Mouse (Mus musculus) hindbrain, postnatal 0 days (tissue): ENCODE results near the gene Lats1. TPM values are rescaled to one million over a fixed set of nuclear protein-coding genes. Genes with fewer than 3 reads are reported as not detected.

ENCODE experiments used
- ATAC-seq: fragments of 200-750 bp; cut with Nextera tagmentation; 2 replicates; pipeline ENCODE4 v1.8.0; 2017; ENCODE audit warnings: mild to moderate bottlenecking, moderate TSS enrichment, moderate library complexity
- DNase-seq: peaks from one replicate; pipeline ENCODE4 v3.0.0-alpha.2; 2015; ENCODE audit warnings: low spot score
- H3K27ac ChIP-seq: fragments of 300-500 bp; sonication (generic); 2 replicates; pipeline ENCODE4 v1.5.1; 2014; ENCODE audit warnings: mild to moderate bottlenecking
- H3K27me3 ChIP-seq: fragments of 300-500 bp; sonication (generic); 2 replicates; pipeline ENCODE4 v1.6.1; 2014; ENCODE audit warnings: low read length, mixed read lengths; ENCODE audit not compliant: insufficient read depth
- H3K36me3 ChIP-seq: fragments of 300-500 bp; sonication (generic); 2 replicates; pipeline ENCODE4 v1.6.1; 2014; ENCODE audit warnings: low read length, mixed read lengths; ENCODE audit not compliant: insufficient read depth
- H3K4me1 ChIP-seq: fragments of 300-500 bp; sonication (generic); 2 replicates; pipeline ENCODE4 v1.6.1; 2014; ENCODE audit warnings: antibody characterized with exemption, low read length, mixed read lengths; ENCODE audit not compliant: insufficient read depth
- H3K4me2 ChIP-seq: fragments of 300-500 bp; sonication (generic); 2 replicates; pipeline ENCODE4 v1.6.1; 2014; ENCODE audit warnings: low read depth, mild to moderate bottlenecking, low read length, moderate library complexity, mixed read lengths
- H3K4me3 ChIP-seq: fragments of 300-500 bp; sonication (generic); 2 replicates; pipeline ENCODE4 v1.5.1; 2014; ENCODE audit warnings: low read length
- H3K9ac ChIP-seq: fragments of 300-500 bp; sonication (generic); replicated peaks from 2 replicates; pipeline ENCODE4 v1.6.1; 2014; ENCODE audit warnings: mild to moderate bottlenecking, low read length, moderate library complexity, mixed read lengths
- H3K9me3 ChIP-seq: fragments of 300-500 bp; sonication (generic); 2 replicates; pipeline ENCODE4 v1.6.1; 2016; ENCODE audit warnings: low read length, mixed read lengths
- CTCF ChIP-seq: IDR thresholded peaks from 2 replicates; pipeline ENCODE4 v1.5.1; 2016; ENCODE audit warnings: antibody characterized with exemption, control low read depth, low read depth
- WGBS: fragments of 180-500 bp; shearing (Covaris S2); extraction: QIAGEN DNeasy Blood & Tissue Kit; methylation state at CpG from one replicate; pipeline ENCODE4 v1.1.7; 2014; 5-methylcytosine and 5-hydroxymethylcytosine counted together
- polyA plus RNA-seq: library from polyadenylated mRNA; unstranded; fragments of >200 nt; fragmentation: Nextera tagmentation; extraction: Ambion mirVana; gene quantifications from 2 replicates; pipeline ENCODE4 v1.2.1, GENCODE M21; 2015
- total RNA-seq: library from RNA; depleted of rRNA; stranded (reverse); fragments of >200 nt; gene quantifications from 2 replicates; pipeline ENCODE4 v1.2.3, GENCODE M21; 2014; rRNA removed

Lats1 gene
- total RNA-seq (39.2 and 41.0 TPM in 2 replicates), polyA plus RNA-seq (5.7 and 7.1 TPM in 2 replicates)

- H3K4me3 ChIP-seq = peak within 1 kb of the TSS; percentile 95
- peak within 1 kb of the TSS; percentile 86 for H3K4me2 ChIP-seq
- WGBS = 1% methylated on average over 65 of the region's 65 CpGs
- H3K4me1 ChIP-seq = peaks cover 19% of the 10 kb centered on the region
- H3K27ac ChIP-seq = peak within 1 kb of the TSS; percentile 99
- DNase-seq = peak; percentile 92
- H3K9me3 ChIP-seq = no peaks in the 10 kb centered on the region
- peak; percentile 87 for ATAC-seq
- TF ChIP-seq CTCF = no peak
- H3K9ac ChIP-seq = peak within 1 kb of the TSS; percentile 100
- peaks cover 13% of the 10 kb centered on the region; the same call in 1 of the 2 replicates for H3K36me3 ChIP-seq
- H3K27me3 ChIP-seq = no peaks in the 10 kb centered on the region
Measured at GRCm38 (mm10) chr10:7680731-7681301, at the start of gene Lats1, which contains the start of gene Pcmt1. TSS of gene Lats1 (plus strand) at chr10:7681214. TSS of gene Pcmt1 (minus strand) at chr10:7681136.

- no peaks in the 10 kb centered on the region for H3K4me1 ChIP-seq
- H3K9ac ChIP-seq = no peak overlapping the region
- H3K9me3 ChIP-seq = no peaks in the 10 kb centered on the region
- no peak for TF ChIP-seq CTCF
- 94% methylated on average over 12 of the region's 12 CpGs for WGBS
- ATAC-seq = no peak
- H3K27me3 ChIP-seq = no peaks in the 10 kb centered on the region
- peaks cover 48% of the 10 kb centered on the region for H3K36me3 ChIP-seq
- no peak overlapping the region for H3K4me3 ChIP-seq
- no peak overlapping the region for H3K27ac ChIP-seq
- DNase-seq = no peak
- H3K4me2 ChIP-seq = no peak overlapping the region
Measured at GRCm38 (mm10) chr10:7640366-7640765, 40.6 kb upstream of the Lats1 start.

- H3K4me2 ChIP-seq = no peak overlapping the region
- H3K36me3 ChIP-seq = peaks cover 29% of the 10 kb centered on the region
- H3K27ac ChIP-seq = no peak overlapping the region
- no peak overlapping the region for H3K4me3 ChIP-seq
- no peak for TF ChIP-seq CTCF
- WGBS = 88% methylated on average over 2 of the region's 2 CpGs
- no peak for ATAC-seq
- no peaks in the 10 kb centered on the region for H3K9me3 ChIP-seq
- no peaks in the 10 kb centered on the region for H3K27me3 ChIP-seq
- no peak overlapping the region for H3K9ac ChIP-seq
- H3K4me1 ChIP-seq = no peaks in the 10 kb centered on the region
- DNase-seq = no peak
Measured at GRCm38 (mm10) chr10:7645911-7646310, 35.1 kb upstream of the Lats1 start.

GRCm38 (mm10) chr10:7649059-7649458 is 32.0 kb upstream of the Lats1 start:
- H3K36me3 ChIP-seq = peaks cover 18% of the 10 kb centered on the region
- no peak for ATAC-seq

GRCm38 (mm10) chr10:7651057-7651456 is 30.0 kb upstream of the Lats1 start:
- no peak for TF ChIP-seq CTCF
- Histone ChIP-seq H3K27ac (no peak overlapping the region), H3K27me3 (no peaks in the 10 kb centered on the region), H3K9me3 (no peaks in the 10 kb centered on the region), H3K4me3 (no peak overlapping the region), H3K36me3 (peaks cover 14% of the 10 kb centered on the region), H3K9ac (no peak overlapping the region), H3K4me2 (no peak overlapping the region), H3K4me1 (no peaks in the 10 kb centered on the region)
- DNase-seq (no peak), ATAC-seq (no peak)
- WGBS = 90% methylated on average over 2 of the region's 2 CpGs

More at GRCm38 (mm10) chr10:7649059-7649458, 32.0 kb upstream of the Lats1 start:
- no peak overlapping the region for H3K4me3 ChIP-seq
- no peak overlapping the region for H3K9ac ChIP-seq
- H3K4me2 ChIP-seq = no peak overlapping the region
- H3K9me3 ChIP-seq = no peaks in the 10 kb centered on the region
- no peaks in the 10 kb centered on the region for H3K4me1 ChIP-seq
- no peaks in the 10 kb centered on the region for H3K27me3 ChIP-seq
- no peak for TF ChIP-seq CTCF
- DNase-seq = no peak
- 84% methylated on average over 4 of the region's 4 CpGs for WGBS
- H3K27ac ChIP-seq = no peak overlapping the region

- TF ChIP-seq CTCF = no peak
- Histone ChIP-seq H3K27me3 (no peaks in the 10 kb centered on the region), H3K4me3 (peak overlapping the region; percentile 92), H3K9ac (peak overlapping the region; percentile 86), H3K36me3 (no peaks in the 10 kb centered on the region), H3K9me3 (no peaks in the 10 kb centered on the region), H3K4me1 (no peaks in the 10 kb centered on the region), H3K27ac (peak overlapping the region; percentile 97), H3K4me2 (peak overlapping the region; percentile 87)
- ATAC-seq (peak; percentile 84), DNase-seq (peak; percentile 75)
- under 1% methylated on average over 44 of the region's 44 CpGs for WGBS
Measured at GRCm38 (mm10) chr10:7662471-7663141, 18.4 kb upstream of the Lats1 start.
